Mouse (Mus musculus): Measurements from ENCODE around the gene Hmgcll1. TPM values are rescaled to one million over a fixed set of nuclear protein-coding genes. Genes with fewer than 3 reads are reported as not detected.
"Not testable (repeated sequence)": the region's sequence is repeated elsewhere in the genome, so short reads cannot be mapped to it uniquely, and the experiment has no call there.

The Hmgcll1 gene
- total and polyA plus RNA-seq, 2 experiments from 2014 or later = 16.0 to 29.6 TPM

DNA sequence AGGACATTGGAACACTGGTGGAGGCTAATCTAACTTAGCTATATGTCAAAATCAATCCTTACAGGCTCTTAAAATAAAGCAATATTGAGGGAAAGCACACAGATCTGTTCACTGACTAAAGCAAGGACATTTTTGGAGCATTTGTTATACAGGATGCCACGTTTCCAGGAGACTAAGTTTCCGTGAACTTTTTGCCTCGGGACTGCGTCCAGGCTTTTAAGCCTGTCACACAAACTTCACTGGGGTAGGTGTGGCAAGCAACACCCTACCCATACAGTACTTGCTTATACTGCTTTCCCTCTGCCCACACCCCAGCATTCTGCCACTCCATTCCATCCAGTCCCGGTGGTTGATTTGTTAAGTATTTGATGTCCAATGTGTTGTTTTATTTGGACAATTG, 90.2 kb downstream of the Hmgcll1 start:
- 94% methylated on average over 5 of the region's 5 CpGs for WGBS
- no peak overlapping the region for H3K4me2 ChIP-seq (ENCODE audit: low read depth, low read length)
- no peak for ATAC-seq
- TF ChIP-seq CTCF (IDR thresholded peaks at IDR 0.05; ENCODE audit: low read depth) = no peak
- H3K4me1 ChIP-seq (ENCODE audit: insufficient read depth, low read length) = no peaks in the 10 kb centered on the region
- H3K9ac ChIP-seq (replicated peaks; ENCODE audit: low read length) = no peak overlapping the region
- no peak for DNase-seq (ENCODE audit: low spot score)
- H3K27ac ChIP-seq = no peak overlapping the region
- no peaks in the 10 kb centered on the region for H3K9me3 ChIP-seq (ENCODE audit: low read length)
- no peak overlapping the region for H3K4me3 ChIP-seq (ENCODE audit: low read length)
- H3K36me3 ChIP-seq (ENCODE audit: insufficient read depth, low read length) = no peaks in the 10 kb centered on the region
- H3K27me3 ChIP-seq (ENCODE audit: insufficient read depth, low read length) = no peaks in the 10 kb centered on the region

DNA sequence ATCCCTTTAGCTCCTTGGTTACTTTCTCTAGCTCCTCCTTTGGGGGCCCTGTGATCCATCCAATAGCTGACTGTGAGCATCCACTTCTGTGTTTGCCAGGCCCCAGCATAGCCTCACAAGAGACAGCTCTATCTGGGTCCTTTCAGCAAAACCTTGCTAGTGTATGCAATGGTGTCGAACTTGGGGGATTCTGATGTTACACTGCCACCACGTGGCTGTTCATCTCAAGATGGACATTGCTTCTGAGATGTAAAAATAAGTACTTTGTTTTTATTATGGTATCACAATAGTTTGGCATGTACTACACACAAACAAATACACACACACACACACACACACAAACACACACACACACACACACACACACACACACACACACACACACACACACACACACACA, 108.2 kb downstream of the Hmgcll1 start:
- WGBS = 3% methylated on average over 2 of the region's 2 CpGs
- ATAC-seq = peak; percentile 67; the same call in 1 of the 2 replicates
- peak; percentile 76 for TF ChIP-seq CTCF (IDR thresholded peaks at IDR 0.05; ENCODE audit: low read depth)

DNA sequence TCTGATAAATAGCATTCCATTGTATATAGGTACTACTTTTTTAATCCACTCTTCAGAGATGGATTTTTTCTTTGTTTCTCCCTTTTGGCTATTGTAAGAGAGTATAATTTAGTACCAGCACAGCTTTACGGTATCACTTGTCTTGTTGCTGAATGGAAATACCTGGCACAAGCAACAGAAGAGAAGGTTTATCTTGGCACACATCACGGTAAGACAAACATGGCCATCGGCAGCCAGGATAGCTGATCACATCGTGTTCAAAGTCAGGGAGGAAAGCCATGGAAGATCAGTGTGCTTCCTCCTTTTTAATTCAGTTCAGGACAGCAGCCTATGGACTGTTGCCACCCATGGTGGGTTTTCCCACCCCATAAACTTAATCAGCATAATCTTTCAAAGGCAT, 109.6 kb downstream of the Hmgcll1 start:
- H3K9me3 ChIP-seq (ENCODE audit: low read length) = no peaks in the 10 kb centered on the region
- no peak for ATAC-seq
- WGBS = 77% methylated on average over 4 of the region's 4 CpGs

More for the DNA sequence above, 108.2 kb downstream of the Hmgcll1 start:
- DNase-seq (ENCODE audit: low spot score) = peak; percentile 82
- not testable (repeated sequence) for H3K4me1 ChIP-seq (ENCODE audit: insufficient read depth, low read length); H3K36me3 ChIP-seq (ENCODE audit: insufficient read depth, low read length); H3K27ac ChIP-seq; H3K27me3 ChIP-seq (ENCODE audit: insufficient read depth, low read length); H3K9me3 ChIP-seq (ENCODE audit: low read length); H3K4me2 ChIP-seq (ENCODE audit: low read depth, low read length); H3K9ac ChIP-seq (replicated peaks; ENCODE audit: low read length); H3K4me3 ChIP-seq (ENCODE audit: low read length)

DNA sequence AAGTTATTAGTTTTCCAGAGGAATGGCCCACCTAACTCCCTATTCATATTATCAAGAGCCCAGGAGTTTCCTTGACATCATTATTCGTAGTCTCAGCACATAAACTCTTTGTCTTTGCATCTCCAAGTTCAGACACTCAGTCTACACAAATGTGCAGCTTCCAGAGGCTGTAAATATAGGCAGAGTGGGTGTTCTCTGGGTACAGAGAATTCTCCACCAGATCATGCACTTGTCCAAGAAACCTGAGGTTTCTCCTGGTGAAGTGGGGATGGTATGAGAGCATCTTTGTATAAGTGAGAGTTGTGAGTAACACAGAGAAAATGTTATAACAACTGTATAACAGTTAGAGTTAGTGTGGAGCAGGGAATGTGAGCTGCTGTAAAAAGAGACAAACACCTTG, 114.7 kb downstream of the Hmgcll1 start:
- WGBS = 77% methylated on average over 1 of the region's 1 CpGs
- Histone ChIP-seq H3K4me1 (ENCODE audit: insufficient read depth, low read length) (no peaks in the 10 kb centered on the region), H3K27me3 (ENCODE audit: insufficient read depth, low read length) (no peaks in the 10 kb centered on the region), H3K4me2 (ENCODE audit: low read depth, low read length) (no peak overlapping the region), H3K9me3 (ENCODE audit: low read length) (no peaks in the 10 kb centered on the region), H3K36me3 (ENCODE audit: insufficient read depth, low read length) (no peaks in the 10 kb centered on the region), H3K4me3 (ENCODE audit: low read length) (no peak overlapping the region), H3K27ac (no peak overlapping the region), H3K9ac (replicated peaks; ENCODE audit: low read length) (no peak overlapping the region)
- DNase-seq (ENCODE audit: low spot score) (no peak), ATAC-seq (no peak)
- no peak for TF ChIP-seq CTCF (IDR thresholded peaks at IDR 0.05; ENCODE audit: low read depth)

More for the DNA sequence above, 109.6 kb downstream of the Hmgcll1 start:
- DNase-seq (ENCODE audit: low spot score) = no peak
- Histone ChIP-seq H3K4me2 (ENCODE audit: low read depth, low read length) (no peak overlapping the region), H3K27ac (no peak overlapping the region), H3K36me3 (ENCODE audit: insufficient read depth, low read length) (no peaks in the 10 kb centered on the region), H3K27me3 (ENCODE audit: insufficient read depth, low read length) (no peaks in the 10 kb centered on the region), H3K4me1 (ENCODE audit: insufficient read depth, low read length) (no peaks in the 10 kb centered on the region), H3K4me3 (ENCODE audit: low read length) (no peak overlapping the region), H3K9ac (replicated peaks; ENCODE audit: low read length) (no peak overlapping the region)
- TF ChIP-seq CTCF (IDR thresholded peaks at IDR 0.05; ENCODE audit: low read depth) = no peak

DNA sequence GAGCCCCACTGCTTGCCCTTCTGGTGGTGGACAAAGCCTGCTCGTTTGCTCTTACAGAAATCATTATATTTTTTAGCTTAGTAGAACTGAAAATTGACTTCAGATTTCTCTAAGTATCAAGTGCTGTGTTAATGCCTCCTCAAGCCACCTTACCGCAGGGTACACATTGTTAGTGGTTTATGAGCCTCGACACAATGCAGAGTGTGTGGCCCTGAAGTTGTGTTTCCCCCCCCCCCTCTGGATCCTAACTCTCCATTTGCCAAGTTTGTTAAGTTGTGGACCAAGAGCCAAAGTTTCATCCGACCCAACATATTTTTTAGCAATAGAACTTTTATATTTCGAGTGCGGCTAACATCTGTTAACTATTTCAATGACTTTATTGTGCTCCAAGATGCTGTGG, 119.4 kb downstream of the Hmgcll1 start:
- H3K9me3 ChIP-seq (ENCODE audit: low read length) = no peaks in the 10 kb centered on the region

DNA sequence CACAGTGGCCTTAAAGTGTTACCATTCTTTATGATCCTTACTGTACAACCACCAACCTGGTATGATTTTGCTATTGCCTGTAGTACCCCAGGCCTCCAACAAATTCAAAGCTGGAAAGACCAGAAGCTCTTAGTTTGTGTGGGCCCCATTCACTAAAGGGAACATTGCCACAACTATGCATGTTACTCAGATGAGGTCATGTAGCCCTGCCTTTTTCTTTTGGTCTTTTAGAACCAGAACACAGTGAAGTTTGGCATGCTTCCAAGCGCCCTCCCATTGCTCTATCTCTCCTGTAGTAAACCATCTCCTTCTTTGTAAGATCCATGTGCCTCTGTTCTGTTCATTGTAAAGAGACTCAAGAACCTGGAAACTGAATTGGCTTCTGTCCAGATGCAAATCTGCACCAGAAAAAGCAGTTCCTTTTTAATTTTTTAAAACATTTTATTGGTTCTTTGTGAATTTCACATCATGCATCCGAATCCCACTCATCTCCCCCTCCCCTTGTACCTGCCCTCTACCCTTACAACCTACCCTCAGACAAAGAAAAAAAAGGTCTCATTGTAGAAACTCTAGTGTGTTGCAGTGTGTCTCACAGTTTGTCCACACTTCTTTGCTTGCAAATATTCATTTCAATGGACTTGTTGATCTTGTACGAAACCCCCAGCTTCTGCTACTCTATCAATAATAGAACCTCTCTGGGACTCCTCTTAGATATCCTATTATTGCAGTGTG, 123.9 kb downstream of the Hmgcll1 start:
- Histone ChIP-seq H3K27ac (no peak overlapping the region), H3K4me1 (ENCODE audit: insufficient read depth, low read length) (no peaks in the 10 kb centered on the region), H3K4me2 (ENCODE audit: low read depth, low read length) (no peak overlapping the region), H3K9ac (replicated peaks; ENCODE audit: low read length) (no peak overlapping the region), H3K4me3 (ENCODE audit: low read length) (no peak overlapping the region), H3K9me3 (ENCODE audit: low read length) (no peaks in the 10 kb centered on the region), H3K27me3 (ENCODE audit: insufficient read depth, low read length) (no peaks in the 10 kb centered on the region), H3K36me3 (ENCODE audit: insufficient read depth, low read length) (no peaks in the 10 kb centered on the region)
- DNase-seq (ENCODE audit: low spot score) (peak; percentile 43), ATAC-seq (0 out of 2 replicates have a peak, but pooled peaks have one; percentile 24)
- 64% methylated on average over 3 of the region's 3 CpGs for WGBS
- TF ChIP-seq CTCF (IDR thresholded peaks at IDR 0.05; ENCODE audit: low read depth) = no peak

More for the DNA sequence above, 119.4 kb downstream of the Hmgcll1 start:
- no peak for TF ChIP-seq CTCF (IDR thresholded peaks at IDR 0.05; ENCODE audit: low read depth)
- no peaks in the 10 kb centered on the region for H3K27me3 ChIP-seq (ENCODE audit: insufficient read depth, low read length)
- no peaks in the 10 kb centered on the region for H3K36me3 ChIP-seq (ENCODE audit: insufficient read depth, low read length)
- no peak overlapping the region for H3K9ac ChIP-seq (replicated peaks; ENCODE audit: low read length)
- 82% methylated on average over 6 of the region's 6 CpGs for WGBS
- no peak for DNase-seq (ENCODE audit: low spot score)
- no peak for ATAC-seq
- no peak overlapping the region for H3K4me3 ChIP-seq (ENCODE audit: low read length)
- no peak overlapping the region for H3K4me2 ChIP-seq (ENCODE audit: low read depth, low read length)
- H3K4me1 ChIP-seq (ENCODE audit: insufficient read depth, low read length) = no peaks in the 10 kb centered on the region
- no peak overlapping the region for H3K27ac ChIP-seq

DNA sequence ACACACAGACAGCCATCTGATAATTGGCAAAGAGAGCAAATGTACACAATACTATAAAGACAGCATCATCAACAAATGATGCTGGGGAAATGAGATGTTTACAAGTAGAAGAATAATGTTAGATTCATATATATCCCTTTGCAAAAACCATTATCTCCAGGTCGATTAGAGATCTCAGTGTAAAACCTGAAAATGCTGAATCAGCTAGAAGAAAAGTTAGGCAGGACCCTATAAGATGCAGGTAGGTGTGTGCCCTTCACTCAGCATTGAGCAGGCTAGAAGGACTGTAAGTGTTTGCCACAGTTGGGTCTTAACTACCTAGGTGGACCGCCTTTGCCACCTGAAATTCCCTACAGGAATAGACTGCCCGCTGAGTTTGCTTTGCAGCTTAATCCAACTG, 130.9 kb downstream of the Hmgcll1 start:
- Histone ChIP-seq H3K4me2 (ENCODE audit: low read depth, low read length) (no peak overlapping the region), H3K9ac (replicated peaks; ENCODE audit: low read length) (no peak overlapping the region), H3K4me3 (ENCODE audit: low read length) (no peak overlapping the region), H3K36me3 (ENCODE audit: insufficient read depth, low read length) (no peaks in the 10 kb centered on the region), H3K4me1 (ENCODE audit: insufficient read depth, low read length) (no peaks in the 10 kb centered on the region), H3K27ac (no peak overlapping the region), H3K9me3 (ENCODE audit: low read length) (no peaks in the 10 kb centered on the region), H3K27me3 (ENCODE audit: insufficient read depth, low read length) (no peaks in the 10 kb centered on the region)
- TF ChIP-seq CTCF (IDR thresholded peaks at IDR 0.05; ENCODE audit: low read depth) = no peak
- no peak for DNase-seq (ENCODE audit: low spot score)
- 55% methylated on average over 3 of the region's 3 CpGs for WGBS
- no peak for ATAC-seq
